Mouse (Mus musculus) liver, embryonic 11.5 days (tissue): ENCODE results near the gene Rpa2. TPM values are rescaled to one million over a fixed set of nuclear protein-coding genes. Genes with fewer than 3 reads are reported as not detected.
A peak's percentile ranks its signal among the peaks of the same experiment; 100 is the strongest.
"Not testable (repeated sequence)": the region's sequence is repeated elsewhere in the genome, so short reads cannot be mapped to it uniquely, and the experiment has no call there.

Experiments
- ATAC-seq: fragments of 200-750 bp; cut with Nextera tagmentation; replicated peaks from 2 replicates; pipeline ENCODE4 v1.8.0; 2017; ENCODE audit warnings: moderate number of reproducible peaks, mild to moderate bottlenecking, moderate TSS enrichment, moderate library complexity; ENCODE audit not compliant: low FRiP score
- DNase-seq: peaks from one replicate; pipeline ENCODE4 v3.0.0-alpha.2; 2017; ENCODE audit warnings: low spot score
- H3K27ac ChIP-seq: fragments of 300-500 bp; sonication (generic); 2 replicates; pipeline ENCODE4 v1.5.1; 2014; ENCODE audit warnings: mild to moderate bottlenecking, low read depth, low read length, control low read depth
- H3K27me3 ChIP-seq: fragments of 300-500 bp; sonication (generic); replicated peaks from 2 replicates; pipeline ENCODE4 v1.6.1; 2014; ENCODE audit warnings: low read length, mixed read lengths; ENCODE audit not compliant: control insufficient read depth, insufficient read depth
- H3K36me3 ChIP-seq: fragments of 300-500 bp; sonication (generic); 2 replicates; pipeline ENCODE4 v1.6.1; 2014; ENCODE audit warnings: mild to moderate bottlenecking, low read length, moderate library complexity, mixed read lengths; ENCODE audit not compliant: control insufficient read depth, insufficient read depth
- H3K4me1 ChIP-seq: fragments of 300-500 bp; sonication (generic); replicated peaks from 2 replicates; pipeline ENCODE4 v1.6.1; 2014; ENCODE audit warnings: low read length, mixed read lengths; ENCODE audit not compliant: control insufficient read depth, insufficient read depth
- H3K4me2 ChIP-seq: fragments of 300-500 bp; sonication (generic); 2 replicates; pipeline ENCODE4 v1.6.1; 2014; ENCODE audit warnings: mild to moderate bottlenecking, control low read depth, moderate library complexity
- H3K4me3 ChIP-seq: fragments of 300-500 bp; sonication (generic); 2 replicates; pipeline ENCODE4 v1.5.1; 2014; ENCODE audit warnings: low read depth, low read length, control low read depth
- H3K9ac ChIP-seq: fragments of 300-500 bp; sonication (generic); 2 replicates; pipeline ENCODE4 v1.6.1; 2014; ENCODE audit warnings: low read depth, low read length, control low read depth
- H3K9me3 ChIP-seq: fragments of 300-500 bp; sonication (generic); 2 replicates; pipeline ENCODE4 v1.6.1; 2016; ENCODE audit warnings: low read length, inconsistent platforms, mixed read lengths; ENCODE audit not compliant: control insufficient read depth
- WGBS: fragments of 180-500 bp; shearing (Covaris S2); extraction: QIAGEN DNeasy Blood & Tissue Kit; methylation state at CpG from one replicate; pipeline ENCODE4 v1.1.7; 2014; 5-methylcytosine and 5-hydroxymethylcytosine counted together
- polyA plus RNA-seq: library from polyadenylated mRNA; unstranded; fragments of >200 nt; fragmentation: Nextera tagmentation; extraction: Ambion mirVana; gene quantifications from 2 replicates; pipeline ENCODE4 v1.2.1, GENCODE M21; 2014

The Rpa2 gene
- polyA plus RNA-seq, 1 experiment from 2014 or later, result 156 TPM

DNA sequence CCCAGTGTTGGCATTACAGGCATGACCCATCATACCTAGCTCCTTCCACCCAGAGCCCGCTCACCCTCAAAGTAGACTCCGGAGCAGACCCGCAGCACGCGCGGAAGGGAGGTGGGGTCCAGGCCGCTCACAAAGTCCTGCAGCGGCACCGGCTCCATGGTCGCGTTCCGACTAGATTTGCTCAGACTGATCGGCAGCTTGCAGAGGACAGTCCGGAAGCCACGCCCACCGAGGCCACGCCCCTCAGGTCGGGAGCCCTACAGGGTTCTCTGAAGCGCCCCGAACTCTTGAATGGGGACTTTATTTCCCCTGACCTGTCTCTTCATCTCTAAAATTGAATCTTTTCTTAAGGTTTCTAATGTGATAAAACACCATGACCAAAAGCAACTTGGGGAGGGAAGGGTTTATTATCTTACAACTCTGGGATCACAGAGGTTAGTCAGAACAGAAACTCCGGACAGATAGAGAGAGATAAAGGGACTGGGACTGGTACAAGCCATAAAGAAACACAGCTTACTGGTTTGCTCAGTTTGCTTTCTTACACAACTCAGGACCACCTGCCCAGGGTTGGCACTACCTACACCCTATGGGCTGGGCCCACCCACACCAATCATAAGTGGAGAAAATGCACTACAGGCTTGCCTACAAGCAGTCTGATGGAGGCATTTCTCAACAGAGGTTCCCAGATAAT is 28.2 kb downstream of the Rpa2 start, which contains the start of gene Themis2:
Themis2 (minus strand) TSS at position 192 of the 691 bp plus-strand sequence.
- H3K27ac ChIP-seq, result no peak within 1 kb of the TSS; the same call in 1 of the 2 replicates
- no peaks in the 10 kb centered on the region for H3K9me3 ChIP-seq

GRCm38 (mm10) chr4:132797461-132797860 is 29.3 kb downstream of the Rpa2 start:
- Histone ChIP-seq H3K9ac (no peak overlapping the region), H3K4me2 (no peak overlapping the region), H3K27me3 (peaks cover 11% of the 10 kb centered on the region; the same call in 1 of the 2 replicates), H3K36me3 (no peaks in the 10 kb centered on the region), H3K27ac (no peak overlapping the region), H3K4me3 (no peak overlapping the region), H3K9me3 (no peaks in the 10 kb centered on the region), H3K4me1 (peaks cover 10% of the 10 kb centered on the region)
- 50% methylated on average over 1 of the region's 1 CpGs for WGBS
- ATAC-seq, result no peak
- no peak for DNase-seq

More for the DNA sequence above, 28.2 kb downstream of the Rpa2 start, which contains the start of gene Themis2:
- peak within 1 kb of the TSS; percentile 44 for H3K4me3 ChIP-seq
- ATAC-seq (peak; percentile 76), DNase-seq (peak; percentile 80)
- H3K36me3 ChIP-seq, result no peaks in the 10 kb centered on the region
- H3K9ac ChIP-seq, result 0 out of 2 replicates have a peak within 1 kb of the TSS, but pooled peaks have one; percentile 20
- WGBS, result 3% methylated on average over 21 of the region's 21 CpGs
- peaks cover 10% of the 10 kb centered on the region for H3K4me1 ChIP-seq
- peaks cover 11% of the 10 kb centered on the region for H3K27me3 ChIP-seq
- H3K4me2 ChIP-seq, result peak within 1 kb of the TSS; percentile 86

DNA sequence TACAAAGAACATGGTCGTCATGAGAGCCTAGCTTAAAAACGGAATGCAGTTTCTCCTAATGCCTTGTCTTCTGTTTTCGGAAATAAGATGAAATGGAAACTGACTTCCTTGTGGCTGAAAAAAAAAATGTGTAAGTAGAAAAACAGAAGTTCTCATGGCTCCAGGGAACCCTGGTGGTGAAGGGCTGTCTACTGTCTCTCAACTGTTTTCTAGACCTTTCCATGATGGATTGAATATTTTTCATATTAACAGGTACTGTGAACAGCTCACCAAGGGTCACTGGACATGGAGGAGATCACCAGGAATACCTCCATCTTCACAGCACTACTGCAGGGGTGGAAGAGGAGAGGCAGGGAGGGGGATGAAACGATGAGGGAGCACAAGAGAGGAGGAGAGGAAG is 29.9 kb downstream of the Rpa2 start:
- no peak overlapping the region for H3K9ac ChIP-seq
- no peaks in the 10 kb centered on the region for H3K36me3 ChIP-seq
- H3K4me2 ChIP-seq, result no peak overlapping the region
- DNase-seq (no peak), ATAC-seq (no peak)
- no peaks in the 10 kb centered on the region for H3K9me3 ChIP-seq
- no peak overlapping the region for H3K4me3 ChIP-seq
- H3K4me1 ChIP-seq, result peaks cover 10% of the 10 kb centered on the region
- H3K27ac ChIP-seq, result no peak overlapping the region
- peaks cover 11% of the 10 kb centered on the region; the same call in 1 of the 2 replicates for H3K27me3 ChIP-seq
- 49% methylated on average over 4 of the region's 4 CpGs for WGBS

- WGBS, result 81% methylated on average over 3 of the region's 3 CpGs
- not testable (repeated sequence) for H3K9me3 ChIP-seq, H3K36me3 ChIP-seq, H3K9ac ChIP-seq, H3K27ac ChIP-seq, DNase-seq, H3K4me2 ChIP-seq, ATAC-seq, H3K4me3 ChIP-seq, H3K4me1 ChIP-seq
- peaks cover 11% of the 10 kb centered on the region; the same call in 1 of the 2 replicates for H3K27me3 ChIP-seq
Measured at GRCm38 (mm10) chr4:132798666-132799065, 30.5 kb downstream of the Rpa2 start.

- ATAC-seq, result no peak
- H3K9me3 ChIP-seq, result no peaks in the 10 kb centered on the region
- H3K9ac ChIP-seq, result no peak overlapping the region
- peaks cover 10% of the 10 kb centered on the region for H3K4me1 ChIP-seq
- H3K27ac ChIP-seq, result no peak overlapping the region
- H3K27me3 ChIP-seq, result peaks cover 10% of the 10 kb centered on the region; the same call in 1 of the 2 replicates
- H3K4me3 ChIP-seq, result no peak overlapping the region
- DNase-seq, result no peak
- WGBS, result 84% methylated on average over 4 of the region's 4 CpGs
- no peak overlapping the region for H3K4me2 ChIP-seq
- no peaks in the 10 kb centered on the region for H3K36me3 ChIP-seq
Measured at GRCm38 (mm10) chr4:132799845-132800244, 31.7 kb downstream of the Rpa2 start.

GRCm38 (mm10) chr4:132801176-132802077 is 33.3 kb downstream of the Rpa2 start:
- Histone ChIP-seq H3K4me3 (peak overlapping the region; percentile 14), H3K9ac (peak overlapping the region; percentile 51; the same call in 1 of the 2 replicates)
- WGBS, result 75% methylated on average over 18 of the region's 18 CpGs

DNA sequence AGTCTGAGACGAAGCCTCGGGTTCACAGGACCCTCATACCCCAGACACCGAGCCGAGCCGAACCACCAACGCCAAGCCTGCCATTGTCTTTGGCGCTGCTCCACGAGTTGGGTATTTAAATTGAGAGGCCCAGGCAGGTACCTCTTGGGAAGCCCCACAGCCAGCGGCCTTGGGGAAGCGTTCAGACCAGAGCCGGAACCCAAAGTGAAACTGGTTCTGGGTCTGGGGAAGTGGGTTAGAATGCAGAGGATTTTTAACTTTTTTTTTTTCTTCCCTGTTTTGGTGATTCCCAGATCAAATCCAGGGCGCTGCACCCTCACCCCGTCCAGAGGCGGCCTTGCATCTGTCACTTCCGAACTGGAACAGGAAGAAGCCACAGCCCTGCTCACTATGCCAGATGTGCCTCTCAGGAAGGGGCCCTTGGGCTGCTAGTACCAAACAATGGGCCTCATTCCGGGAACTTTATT is 34.1 kb downstream of the Rpa2 start:
- ATAC-seq (peak; percentile 43; the same call in 1 of the 2 replicates), DNase-seq (no peak)
- H3K4me2 ChIP-seq, result peak overlapping the region; percentile 53
- H3K36me3 ChIP-seq, result no peaks in the 10 kb centered on the region
- H3K9me3 ChIP-seq, result no peaks in the 10 kb centered on the region
- H3K4me3 ChIP-seq, result peak overlapping the region; percentile 14
- no peaks in the 10 kb centered on the region; the same call in 1 of the 2 replicates for H3K4me1 ChIP-seq
- H3K27me3 ChIP-seq, result no peaks in the 10 kb centered on the region
- H3K9ac ChIP-seq, result peak overlapping the region; percentile 51; the same call in 1 of the 2 replicates
- H3K27ac ChIP-seq, result no peak overlapping the region; the same call in 1 of the 2 replicates
- WGBS, result 41% methylated on average over 16 of the region's 16 CpGs

More at GRCm38 (mm10) chr4:132801176-132802077, 33.3 kb downstream of the Rpa2 start:
- no peak overlapping the region; the same call in 1 of the 2 replicates for H3K27ac ChIP-seq
- ATAC-seq (peak; percentile 70), DNase-seq (no peak)
- H3K27me3 ChIP-seq, result no peaks in the 10 kb centered on the region
- H3K4me2 ChIP-seq, result peak overlapping the region; percentile 53
- H3K9me3 ChIP-seq, result no peaks in the 10 kb centered on the region
- peaks cover 3% of the 10 kb centered on the region; the same call in 1 of the 2 replicates for H3K4me1 ChIP-seq
- H3K36me3 ChIP-seq, result no peaks in the 10 kb centered on the region

DNA sequence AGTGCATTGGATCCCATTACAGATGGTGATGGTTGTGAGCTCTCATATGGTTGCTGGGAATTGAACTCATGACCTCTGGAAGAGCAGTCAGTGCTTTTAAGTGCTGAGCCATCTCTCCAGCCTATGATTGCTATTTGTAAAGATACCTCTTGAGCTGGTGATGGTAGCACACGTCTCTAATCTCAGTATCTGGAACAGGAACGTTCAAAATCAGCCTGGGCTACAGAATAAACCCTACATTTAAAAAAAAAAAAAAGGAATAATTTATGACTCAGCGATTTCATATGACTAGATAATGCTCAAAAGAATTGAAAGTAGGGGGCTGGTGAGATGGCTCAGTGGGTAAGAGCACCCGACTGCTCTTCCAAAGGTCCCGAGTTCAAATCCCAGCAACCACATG is 35.1 kb downstream of the Rpa2 start:
- WGBS, result 73% methylated on average over 5 of the region's 5 CpGs
- H3K27me3 ChIP-seq, result no peaks in the 10 kb centered on the region
- ATAC-seq (no peak), DNase-seq (no peak)
- H3K4me1 ChIP-seq, result no peaks in the 10 kb centered on the region; the same call in none of the 2 replicates
- no peak overlapping the region for H3K4me2 ChIP-seq
- H3K9me3 ChIP-seq, result no peaks in the 10 kb centered on the region
- H3K27ac ChIP-seq, result no peak overlapping the region
- H3K9ac ChIP-seq, result no peak overlapping the region
- no peak overlapping the region for H3K4me3 ChIP-seq
- no peaks in the 10 kb centered on the region for H3K36me3 ChIP-seq
